Mouse (Mus musculus): ENCODE measurements around the gene Spopl. TPM values are rescaled to one million over a fixed set of nuclear protein-coding genes. Genes with fewer than 3 reads are reported as not detected.

The Spopl gene
- polyA plus RNA-seq, 1 experiment from 2014 or later, result 8.6 TPM

- no peaks in the 10 kb centered on the region for H3K4me1 ChIP-seq (replicated peaks; ENCODE audit: control insufficient read depth, insufficient read depth, low read length)
- H3K27ac ChIP-seq (ENCODE audit: low read depth, low read length), result no peak overlapping the region
- no peaks in the 10 kb centered on the region for H3K27me3 ChIP-seq (replicated peaks; ENCODE audit: control insufficient read depth, insufficient read depth, low read length)
- ATAC-seq (replicated peaks; ENCODE audit: low FRiP score) (no peak), DNase-seq (ENCODE audit: low spot score) (no peak)
- no peaks in the 10 kb centered on the region for H3K36me3 ChIP-seq (ENCODE audit: control insufficient read depth, insufficient read depth, low read length)
- no peaks in the 10 kb centered on the region for H3K9me3 ChIP-seq (ENCODE audit: control insufficient read depth, low read length)
- 68% methylated on average over 1 of the region's 1 CpGs for WGBS
- H3K4me2 ChIP-seq, result no peak overlapping the region
- H3K4me3 ChIP-seq (ENCODE audit: low read depth, low read length), result no peak overlapping the region
- no peak overlapping the region for H3K9ac ChIP-seq (ENCODE audit: low read depth, low read length)
Measured at GRCm38 (mm10) chr2:23467471-23467870, 104.4 kb downstream of the Spopl start.

- Histone ChIP-seq H3K9me3 (ENCODE audit: control insufficient read depth, low read length) (no peaks in the 10 kb centered on the region), H3K9ac (ENCODE audit: low read depth, low read length) (no peak overlapping the region), H3K27me3 (replicated peaks; ENCODE audit: control insufficient read depth, insufficient read depth, low read length) (no peaks in the 10 kb centered on the region), H3K4me1 (replicated peaks; ENCODE audit: control insufficient read depth, insufficient read depth, low read length) (no peaks in the 10 kb centered on the region), H3K4me2 (no peak overlapping the region), H3K36me3 (ENCODE audit: control insufficient read depth, insufficient read depth, low read length) (no peaks in the 10 kb centered on the region), H3K27ac (ENCODE audit: low read depth, low read length) (no peak overlapping the region), H3K4me3 (ENCODE audit: low read depth, low read length) (no peak overlapping the region)
- DNase-seq (ENCODE audit: low spot score) (no peak), ATAC-seq (replicated peaks; ENCODE audit: low FRiP score) (no peak)
Measured at GRCm38 (mm10) chr2:23457452-23457851, 114.5 kb downstream of the Spopl start.
